Mouse (Mus musculus) ovary, postnatal 14 days (tissue): Measurements from ENCODE around the gene Olfr1315-ps1.

Source experiments
- DNase-seq: peaks from one replicate; pipeline ENCODE4 v3.0.0; 2022; ENCODE audit warnings: low spot score

Olfr1315-ps1 gene

DNA sequence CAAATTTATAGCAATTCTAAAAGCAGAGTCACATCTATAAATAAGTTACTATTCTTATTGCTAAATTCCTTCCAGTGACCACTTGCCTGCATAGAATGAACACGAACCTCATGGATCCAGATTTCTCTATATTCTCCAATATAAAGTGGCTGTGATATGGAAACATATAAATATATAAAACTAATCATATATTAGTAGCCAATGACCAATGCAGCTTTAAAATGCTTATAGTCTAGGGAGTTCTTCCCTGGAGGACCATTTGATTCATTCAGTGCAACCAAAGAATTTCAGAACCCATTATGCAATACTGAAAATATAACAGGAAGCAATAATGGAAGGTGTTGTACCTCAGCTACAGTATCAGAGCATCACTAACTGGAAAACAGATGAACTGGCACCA is at the start of gene Olfr1315-ps1:
Gene Olfr1315-ps1, minus strand, starts transcription at position 101 of the 400 bp plus-strand sequence.
- DNase-seq: no peak

DNA sequence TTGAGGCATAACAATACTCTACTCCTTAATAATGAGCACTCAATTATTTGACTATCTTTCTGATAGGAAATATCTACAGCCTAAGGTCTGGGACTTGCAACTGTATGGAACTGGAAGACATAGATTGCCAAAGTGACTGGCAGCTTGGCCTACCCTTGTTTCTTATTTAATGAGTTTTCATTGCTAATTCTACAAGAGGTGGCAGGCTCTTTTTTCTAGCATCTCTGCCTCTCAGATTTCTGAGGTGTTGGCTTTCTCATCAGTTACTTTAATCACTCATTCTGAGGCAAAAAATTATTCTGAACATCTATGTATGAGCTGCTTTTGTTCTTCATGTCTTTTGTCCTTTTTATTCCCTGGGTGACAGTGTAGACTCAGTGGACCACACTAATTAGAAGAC is 38.7 kb upstream of the Olfr1315-ps1 start, which contains the start of gene Olfr1318:
Gene Olfr1318, plus strand, starts transcription at position 301 of the 400 bp plus-strand sequence.
- no peak for DNase-seq

DNA sequence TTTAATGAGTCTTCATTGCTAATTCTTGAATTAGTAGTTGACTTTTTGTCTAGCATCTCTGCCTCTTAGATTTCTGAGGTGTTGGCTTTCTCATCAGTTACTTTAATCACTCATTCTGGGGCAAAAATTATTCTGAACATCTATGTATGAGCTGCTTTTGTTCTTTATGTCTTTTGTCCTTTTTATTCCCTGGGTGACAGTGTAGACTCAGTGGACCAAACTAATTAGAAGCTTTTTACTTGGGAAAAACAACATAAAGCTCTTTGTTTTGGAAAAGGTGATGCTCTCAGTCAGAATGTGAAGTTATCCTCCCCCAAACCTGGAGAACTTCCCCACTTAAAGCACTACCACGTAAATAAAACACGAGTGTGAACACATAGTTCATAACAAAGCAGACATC is 24.8 kb upstream of the Olfr1315-ps1 start, which contains the start of gene Olfr1317:
Gene Olfr1317, plus strand, starts transcription at position 301 of the 400 bp plus-strand sequence.
- no peak for DNase-seq

DNA sequence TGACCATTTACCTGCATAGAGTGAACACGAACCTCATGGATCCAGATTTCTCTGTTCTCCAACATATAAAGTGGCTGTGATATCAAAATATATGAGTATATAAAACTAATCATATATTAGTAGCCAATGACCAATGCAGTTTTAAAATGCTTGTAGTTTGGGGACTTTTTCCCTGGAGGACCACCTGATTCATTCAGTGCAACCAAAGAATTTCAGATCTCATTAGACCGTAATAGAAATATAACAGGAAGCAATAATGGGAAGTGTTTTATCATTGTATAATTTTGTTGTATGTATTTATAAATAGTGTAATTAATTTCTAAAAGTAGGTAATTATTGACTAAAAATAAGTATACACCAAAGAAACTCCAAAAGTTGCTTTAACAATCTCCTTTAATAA is 19.6 kb upstream of the Olfr1315-ps1 start, which contains the start of gene Olfr1316:
Gene Olfr1316, minus strand, starts transcription at position 101 of the 400 bp plus-strand sequence.
- DNase-seq: no peak

DNA sequence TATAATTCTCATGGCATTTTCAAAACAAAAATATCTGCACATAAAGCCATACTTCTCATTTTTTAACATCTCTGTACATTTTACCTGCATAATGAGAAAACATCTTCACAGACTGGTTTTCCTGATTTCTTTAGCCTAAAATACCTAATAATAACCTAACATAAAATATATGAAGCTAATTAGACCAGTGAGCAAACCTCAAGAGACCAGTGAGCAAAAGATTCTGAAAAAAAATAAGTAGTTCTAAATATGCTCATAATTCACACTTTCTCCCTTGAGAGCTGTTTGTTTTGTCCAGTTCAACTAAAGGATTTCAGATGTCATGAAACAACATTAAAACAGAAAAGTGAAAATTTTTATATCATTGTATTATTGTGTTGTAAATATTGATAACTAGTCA is 18.6 kb downstream of the Olfr1315-ps1 start, which contains the start of gene Olfr1314:
Gene Olfr1314, minus strand, starts transcription at position 101 of the 400 bp plus-strand sequence.
- DNase-seq: no peak

DNA sequence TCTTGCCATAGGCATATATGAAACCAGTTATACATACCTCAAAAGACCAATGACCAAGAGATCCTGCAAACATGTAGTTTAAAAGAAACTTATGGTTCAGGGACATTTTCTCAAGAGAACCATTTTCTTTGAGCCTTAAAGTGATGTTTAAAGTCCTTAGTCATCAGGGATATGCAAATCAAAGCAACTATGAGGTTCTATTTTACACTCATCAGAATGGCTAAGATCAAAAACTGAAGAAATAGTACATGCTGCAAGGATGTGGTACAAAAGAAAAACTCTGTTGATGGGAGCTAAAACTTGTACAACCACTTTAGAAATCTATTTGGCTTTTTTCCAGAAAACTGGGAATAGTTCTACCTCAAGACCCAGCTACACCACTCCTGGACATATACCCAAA is 37.5 kb downstream of the Olfr1315-ps1 start, which contains the start of gene Olfr1313:
Gene Olfr1313, minus strand, starts transcription at position 101 of the 400 bp plus-strand sequence.
- no peak for DNase-seq
